Mouse (Mus musculus): ENCODE measurements around the gene Triap1.
"Not testable (repeated sequence)": the region's sequence is repeated elsewhere in the genome, so short reads cannot be mapped to it uniquely, and the experiment has no call there.

The Triap1 gene

GRCm38 (mm10) chr5:115333626-115334025 is 7.4 kb upstream of the Triap1 start:
- no peak for DNase-seq (ENCODE audit: low spot score)

- DNase-seq (ENCODE audit: low spot score), result no peak
Observed at GRCm38 (mm10) chr5:115340007-115340406, 1.0 kb upstream of the Triap1 start.

- no peak for DNase-seq (ENCODE audit: low spot score)
Observed at GRCm38 (mm10) chr5:115341314-115342165, 515 bp downstream of the Triap1 start.

GRCm38 (mm10) chr5:115347564-115347963 is 6.5 kb downstream of the Triap1 start:
- DNase-seq (ENCODE audit: low spot score), result peak; percentile 66

- DNase-seq (ENCODE audit: low spot score), result peak; percentile 98
Observed at GRCm38 (mm10) chr5:115348546-115349224, 7.7 kb downstream of the Triap1 start, which contains the start of gene Cox6a1. TSS of gene Cox6a1 (minus strand) at chr5:115348981.

- no peak for DNase-seq (ENCODE audit: low spot score)
Observed at GRCm38 (mm10) chr5:115349225-115349555, 8.2 kb downstream of the Triap1 start.

- DNase-seq (ENCODE audit: low spot score), result no peak
Observed at GRCm38 (mm10) chr5:115351348-115351747, 10.3 kb downstream of the Triap1 start.

GRCm38 (mm10) chr5:115355070-115355469 is 14.0 kb downstream of the Triap1 start:
- no peak for DNase-seq (ENCODE audit: low spot score)

GRCm38 (mm10) chr5:115358872-115359271 is 17.8 kb downstream of the Triap1 start:
- DNase-seq (ENCODE audit: low spot score), result peak; percentile 53

- DNase-seq (ENCODE audit: low spot score), result no peak
Observed at GRCm38 (mm10) chr5:115359438-115359837, 18.4 kb downstream of the Triap1 start.

GRCm38 (mm10) chr5:115359851-115360372 is 18.9 kb downstream of the Triap1 start:
- no peak for DNase-seq (ENCODE audit: low spot score)

- DNase-seq (ENCODE audit: low spot score), result no peak
Observed at GRCm38 (mm10) chr5:115362216-115362615, 21.2 kb downstream of the Triap1 start.

- DNase-seq (ENCODE audit: low spot score), result peak; percentile 48
Observed at GRCm38 (mm10) chr5:115362819-115363714, 22.0 kb downstream of the Triap1 start.

GRCm38 (mm10) chr5:115364782-115365181 is 23.8 kb downstream of the Triap1 start:
- no peak for DNase-seq (ENCODE audit: low spot score)

GRCm38 (mm10) chr5:115371736-115372135 is 30.7 kb downstream of the Triap1 start:
- no peak for DNase-seq (ENCODE audit: low spot score)

- DNase-seq (ENCODE audit: low spot score), result no peak
Observed at GRCm38 (mm10) chr5:115373441-115374203, 32.6 kb downstream of the Triap1 start.

- DNase-seq (ENCODE audit: low spot score), result no peak
Observed at GRCm38 (mm10) chr5:115374204-115374820, 33.3 kb downstream of the Triap1 start.

- no peak for DNase-seq (ENCODE audit: low spot score)
Observed at GRCm38 (mm10) chr5:115375436-115375835, 34.4 kb downstream of the Triap1 start.

- not testable (repeated sequence) for DNase-seq (ENCODE audit: low spot score)
Observed at GRCm38 (mm10) chr5:115378882-115379281, 37.9 kb downstream of the Triap1 start.

- no peak for DNase-seq (ENCODE audit: low spot score)
Observed at GRCm38 (mm10) chr5:115391935-115392334, 50.9 kb downstream of the Triap1 start.

GRCm38 (mm10) chr5:115392969-115393368 is 51.9 kb downstream of the Triap1 start:
- no peak for DNase-seq (ENCODE audit: low spot score)

Measured in left cerebral cortex, adult 11 months (tissue).